Mouse (Mus musculus) thymus, adult 2 months (tissue): ENCODE results near the gene Cul4a. TPM values are rescaled to one million over a fixed set of nuclear protein-coding genes. Genes with fewer than 3 reads are reported as not detected.

Experiments
- DNase-seq: peaks from one replicate; pipeline ENCODE4 v3.0.0; 2021
- H3K27ac ChIP-seq: fragments of 200-500 bp; 2 replicates; pipeline ENCODE4 v1.5.1; 2012; ENCODE audit warnings: low read length, control low read depth; ENCODE audit not compliant: control insufficient read depth, insufficient read depth
- H3K27me3 ChIP-seq: fragments of 200-500 bp; 2 replicates; pipeline ENCODE4 v1.6.1; 2012; ENCODE audit warnings: mild to moderate bottlenecking, low read length, moderate library complexity, mixed read lengths; ENCODE audit not compliant: control insufficient read depth, insufficient read depth
- H3K36me3 ChIP-seq: fragments of 200-500 bp; 2 replicates; pipeline ENCODE4 v1.6.1; 2012; ENCODE audit warnings: mild to moderate bottlenecking, low read length, moderate library complexity; ENCODE audit not compliant: control insufficient read depth, insufficient read depth
- H3K4me1 ChIP-seq: fragments of 200-500 bp; replicated peaks from 2 replicates; pipeline ENCODE4 v1.6.1; 2012; ENCODE audit warnings: low read length; ENCODE audit not compliant: control insufficient read depth, insufficient read depth
- H3K4me3 ChIP-seq: fragments of 200-500 bp; 2 replicates; pipeline ENCODE4 v1.5.1; 2012; ENCODE audit warnings: mild to moderate bottlenecking, low read length, control low read depth, moderate library complexity; ENCODE audit not compliant: control insufficient read depth, insufficient read depth
- CTCF ChIP-seq: fragments of 200-500 bp; IDR thresholded peaks from 2 replicates; pipeline ENCODE4 v1.5.1; 2012; ENCODE audit warnings: mild to moderate bottlenecking, control low read depth, low read length, moderate library complexity, borderline replicate concordance; ENCODE audit not compliant: control insufficient read depth, poor library complexity, insufficient read depth; ENCODE audit errors: extremely low read depth
- POLR2A ChIP-seq: fragments of 200-500 bp; IDR thresholded peaks from 2 replicates; pipeline ENCODE4 v1.6.1; 2012; ENCODE audit warnings: mild to moderate bottlenecking, low read length, control low read depth, moderate library complexity; ENCODE audit not compliant: control insufficient read depth, poor library complexity, insufficient read depth; ENCODE audit errors: extremely low read depth
- WGBS: fragments of 180-500 bp; shearing (Covaris S2); methylation state at CpG from one replicate; pipeline ENCODE4 v1.1.7; 2018; 5-methylcytosine and 5-hydroxymethylcytosine counted together
- polyA plus RNA-seq: library from polyadenylated mRNA; depleted of rRNA; stranded (reverse); fragments of >200 nt; gene quantifications from 2 replicates; pipeline ENCODE4 v1.2.3, GENCODE M21; 2012

Cul4a gene
- polyA plus RNA-seq, 1 experiment: 36.3 TPM

DNA sequence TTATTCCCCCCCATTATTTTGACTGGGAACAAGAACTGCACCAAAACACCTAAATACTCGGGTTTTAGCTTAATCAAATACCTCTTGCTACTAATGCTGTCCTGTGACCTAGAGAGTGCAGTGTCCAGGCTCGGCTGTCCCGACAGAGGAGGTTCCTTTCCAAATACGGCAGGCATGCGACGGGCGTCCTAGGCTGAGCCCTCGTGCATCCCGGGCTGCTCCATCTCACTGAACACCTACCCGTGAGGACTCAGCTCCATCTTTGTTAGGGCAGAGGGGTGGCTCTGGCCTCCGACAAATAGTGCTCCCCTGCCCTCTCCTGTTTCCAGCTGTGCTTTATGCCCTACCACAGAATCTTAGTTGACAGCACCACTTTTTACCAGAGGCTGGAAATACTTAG lies 6.5 kb downstream of the Cul4a start:
- no peak overlapping the region for H3K27ac ChIP-seq
- H3K27me3 ChIP-seq: no peaks in the 10 kb centered on the region
- WGBS: 94% methylated on average over 11 of the region's 11 CpGs
- no peaks in the 10 kb centered on the region for H3K36me3 ChIP-seq
- no peak for DNase-seq
- H3K4me1 ChIP-seq: no peaks in the 10 kb centered on the region
- no peak overlapping the region for H3K4me3 ChIP-seq
- TF ChIP-seq POLR2A (no peak), CTCF (no peak)

DNA sequence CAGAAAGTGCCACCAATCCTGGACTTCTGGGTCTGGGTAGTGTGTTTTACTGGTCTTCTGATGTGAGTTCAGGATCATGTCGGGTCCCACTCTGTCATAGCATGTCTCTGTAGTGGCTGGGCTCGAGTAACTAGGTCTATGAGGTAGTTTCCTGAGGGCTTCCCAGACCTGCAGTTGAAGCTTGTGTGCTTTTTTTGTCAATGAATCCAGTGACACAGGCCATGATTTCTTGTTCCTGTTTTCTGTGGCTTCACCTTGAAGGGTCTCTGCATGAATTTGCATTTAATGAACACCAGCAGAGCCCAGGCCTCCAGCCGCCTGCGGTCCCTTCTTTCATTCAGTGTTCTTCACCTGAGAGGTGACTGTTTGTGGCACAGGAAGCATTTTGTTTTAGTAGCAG lies 7.8 kb downstream of the Cul4a start:
- no peak overlapping the region for H3K27ac ChIP-seq
- H3K4me3 ChIP-seq: no peak overlapping the region
- WGBS: 49% methylated on average over 4 of the region's 4 CpGs
- no peaks in the 10 kb centered on the region for H3K36me3 ChIP-seq
- TF ChIP-seq POLR2A (no peak), CTCF (no peak)
- no peaks in the 10 kb centered on the region for H3K27me3 ChIP-seq
- DNase-seq: no peak
- no peaks in the 10 kb centered on the region for H3K4me1 ChIP-seq

DNA sequence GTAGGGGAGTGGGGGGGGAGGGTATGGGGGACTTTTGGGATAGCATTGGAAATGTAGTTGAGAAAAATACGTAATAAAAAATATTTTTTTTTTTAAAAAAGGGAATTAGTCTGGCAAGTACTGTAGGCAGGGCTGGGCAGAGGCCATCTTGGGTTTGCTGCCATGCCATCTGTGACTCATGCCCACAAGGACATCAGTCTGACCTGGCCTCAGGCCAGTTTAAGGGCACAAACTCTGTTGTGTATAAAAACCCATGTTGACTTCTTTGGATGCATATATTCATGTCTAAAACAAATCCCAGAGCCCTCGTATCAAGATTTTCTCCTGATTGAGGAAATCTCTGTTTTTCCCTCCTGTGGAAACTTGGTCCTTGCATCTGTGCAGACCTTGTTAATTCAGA lies 11.7 kb downstream of the Cul4a start:
- Histone ChIP-seq H3K4me3 (no peak overlapping the region), H3K27me3 (no peaks in the 10 kb centered on the region), H3K4me1 (no peaks in the 10 kb centered on the region), H3K27ac (no peak overlapping the region), H3K36me3 (no peaks in the 10 kb centered on the region)
- TF ChIP-seq POLR2A (no peak), CTCF (no peak)
- DNase-seq: no peak
- 96% methylated on average over 2 of the region's 2 CpGs for WGBS

- TF ChIP-seq POLR2A (no peak), CTCF (no peak)
- no peak for DNase-seq
- no peak overlapping the region for H3K4me3 ChIP-seq
- no peaks in the 10 kb centered on the region for H3K27me3 ChIP-seq
- no peak overlapping the region for H3K27ac ChIP-seq
- H3K36me3 ChIP-seq: no peaks in the 10 kb centered on the region
- H3K4me1 ChIP-seq: no peaks in the 10 kb centered on the region
- WGBS: over 99% methylated on average over 3 of the region's 3 CpGs
These were observed 13.1 kb downstream of the Cul4a start for GRCm38 (mm10) chr8:13118516-13118915.

- 49% methylated on average over 7 of the region's 7 CpGs for WGBS
- Histone ChIP-seq H3K27me3 (no peaks in the 10 kb centered on the region), H3K4me1 (no peaks in the 10 kb centered on the region), H3K36me3 (peaks cover 7% of the 10 kb centered on the region; the same call in 1 of the 2 replicates), H3K27ac (no peak overlapping the region), H3K4me3 (no peak overlapping the region)
- no peak for DNase-seq
- no peak for TF ChIP-seq CTCF
- TF ChIP-seq POLR2A: no peak
These were observed 15.7 kb downstream of the Cul4a start for GRCm38 (mm10) chr8:13120882-13121665.

DNA sequence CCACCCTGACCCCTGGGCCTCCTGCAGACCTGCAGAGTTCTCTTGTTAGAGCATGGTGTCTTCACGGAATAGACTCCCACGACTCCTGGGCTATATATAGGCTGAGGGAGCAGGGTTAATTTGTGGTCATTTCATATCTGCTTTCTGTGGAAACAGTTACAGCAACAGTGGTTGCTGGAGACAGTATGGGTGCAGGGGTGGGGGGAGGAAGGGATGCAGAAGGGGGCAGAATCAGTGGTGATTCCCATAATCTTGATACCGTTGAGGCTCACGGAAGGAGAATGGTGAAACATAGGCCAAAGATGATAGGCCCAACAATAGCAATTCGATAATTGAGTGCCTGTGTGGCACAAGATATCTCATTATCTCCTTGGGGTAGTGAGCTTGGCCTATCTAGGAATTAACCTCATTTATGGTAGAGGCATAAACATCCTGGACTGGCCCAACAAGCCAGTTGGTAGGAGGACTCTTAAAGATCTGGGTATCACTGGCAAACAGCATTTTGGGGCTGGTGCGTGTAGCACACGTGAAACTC lies 17.5 kb downstream of the Cul4a start:
- Histone ChIP-seq H3K27me3 (no peaks in the 10 kb centered on the region), H3K36me3 (peaks cover 12% of the 10 kb centered on the region), H3K27ac (no peak overlapping the region), H3K4me3 (no peak overlapping the region), H3K4me1 (no peaks in the 10 kb centered on the region)
- no peak for TF ChIP-seq POLR2A
- TF ChIP-seq CTCF: no peak
- no peak for DNase-seq
- 96% methylated on average over 7 of the region's 7 CpGs for WGBS
